Mouse (Mus musculus) layer of hippocampus, adult 9-11 months (tissue): ENCODE measurements at regions not wholly inside any gene's neighbourhood (a gene's known extent, or its start where the extent isn't known, plus 50 kb on each side); places are given as distances from the start of the nearest gene placed in this dataset.

ENCODE experiments used
- DNase-seq: peaks from one replicate; pipeline ENCODE4 v3.0.0; 2022

- no peak for DNase-seq
Observed at GRCm38 (mm10) chr16:46807476-46807875, 309.2 kb upstream of the Nectin3 start.

- no peak for DNase-seq
Observed at GRCm38 (mm10) chr16:46776367-46776766, 278.0 kb upstream of the Nectin3 start.

- DNase-seq = no peak
Observed at GRCm38 (mm10) chr16:46769383-46769782, 271.1 kb upstream of the Nectin3 start.

GRCm38 (mm10) chr16:46768376-46768775 is 270.1 kb upstream of the Nectin3 start:
- no peak for DNase-seq

GRCm38 (mm10) chr16:46735140-46735539 is 236.8 kb upstream of the Nectin3 start:
- no peak for DNase-seq

GRCm38 (mm10) chr16:46728424-46728823 is 230.1 kb upstream of the Nectin3 start:
- DNase-seq = no peak

GRCm38 (mm10) chr16:46723660-46724059 is 225.3 kb upstream of the Nectin3 start:
- DNase-seq = no peak

GRCm38 (mm10) chr16:46679787-46680186 is 181.5 kb upstream of the Nectin3 start:
- DNase-seq = no peak

- no peak for DNase-seq
Observed at GRCm38 (mm10) chr16:46669590-46669989, 171.3 kb upstream of the Nectin3 start.

- no peak for DNase-seq
Observed at GRCm38 (mm10) chr16:46665566-46665965, 167.2 kb upstream of the Nectin3 start.

GRCm38 (mm10) chr16:46663008-46663407 is 164.7 kb upstream of the Nectin3 start:
- no peak for DNase-seq

- no peak for DNase-seq
Observed at GRCm38 (mm10) chr16:46655041-46655440, 156.7 kb upstream of the Nectin3 start.

- DNase-seq = no peak
Observed at GRCm38 (mm10) chr16:46625807-46626206, 127.5 kb upstream of the Nectin3 start.

- DNase-seq = no peak
Observed at GRCm38 (mm10) chr16:46623246-46623645, 124.9 kb upstream of the Nectin3 start.

- no peak for DNase-seq
Observed at GRCm38 (mm10) chr16:46619871-46620270, 121.5 kb upstream of the Nectin3 start.

- no peak for DNase-seq
Observed at GRCm38 (mm10) chr16:46617544-46618335, 119.4 kb upstream of the Nectin3 start.

GRCm38 (mm10) chr16:46616606-46617005 is 118.3 kb upstream of the Nectin3 start:
- no peak for DNase-seq

- DNase-seq = no peak
Observed at GRCm38 (mm10) chr16:46613062-46613818, 114.9 kb upstream of the Nectin3 start.

GRCm38 (mm10) chr16:46605879-46606203 is 107.5 kb upstream of the Nectin3 start:
- no peak for DNase-seq

GRCm38 (mm10) chr16:46605001-46605878 is 106.9 kb upstream of the Nectin3 start:
- DNase-seq = no peak

GRCm38 (mm10) chr16:46592618-46593253 is 94.4 kb upstream of the Nectin3 start:
- DNase-seq = no peak

- peak; percentile 13 for DNase-seq
Observed at GRCm38 (mm10) chr16:46587056-46587455, 88.7 kb upstream of the Nectin3 start.

GRCm38 (mm10) chr16:46584502-46584901 is 86.2 kb upstream of the Nectin3 start:
- no peak for DNase-seq
